Mouse (Mus musculus) spleen, postnatal 0 days (tissue): Measurements from ENCODE around the gene Oas2. TPM values are rescaled to one million over a fixed set of nuclear protein-coding genes. Genes with fewer than 3 reads are reported as not detected.

Source experiments
- polyA plus RNA-seq: library from polyadenylated mRNA; unstranded; fragments of >200 nt; fragmentation: Nextera tagmentation; extraction: Ambion mirVana; gene quantifications from 2 replicates; pipeline ENCODE4 v1.2.1, GENCODE M21; 2015

Gene Oas2
- polyA plus RNA-seq, result 1.9 and 3.9 TPM in 2 replicates

DNA sequence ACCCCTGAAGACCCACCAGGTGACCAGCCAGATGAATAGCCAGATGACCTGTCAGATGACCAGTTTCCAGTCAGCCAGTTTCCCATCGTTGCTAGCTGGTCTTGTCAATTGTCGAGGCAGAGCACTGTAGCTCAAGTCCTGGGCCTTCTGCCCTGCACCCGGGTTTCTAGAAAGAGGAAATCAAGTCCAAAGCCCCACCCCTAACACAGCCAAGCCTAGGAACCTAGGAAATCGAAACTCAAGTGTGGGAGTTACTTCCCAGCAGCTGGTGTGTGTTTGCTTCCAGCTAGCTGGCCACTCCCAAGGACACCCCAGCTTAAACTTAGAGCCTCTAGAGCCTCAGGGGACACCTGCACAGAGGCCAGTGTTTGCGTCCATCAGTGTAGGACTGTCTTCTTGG is at the start of gene Oas2:
Gene Oas2 (minus strand): TSS at position 166 of the 400 bp plus-strand sequence.

DNA sequence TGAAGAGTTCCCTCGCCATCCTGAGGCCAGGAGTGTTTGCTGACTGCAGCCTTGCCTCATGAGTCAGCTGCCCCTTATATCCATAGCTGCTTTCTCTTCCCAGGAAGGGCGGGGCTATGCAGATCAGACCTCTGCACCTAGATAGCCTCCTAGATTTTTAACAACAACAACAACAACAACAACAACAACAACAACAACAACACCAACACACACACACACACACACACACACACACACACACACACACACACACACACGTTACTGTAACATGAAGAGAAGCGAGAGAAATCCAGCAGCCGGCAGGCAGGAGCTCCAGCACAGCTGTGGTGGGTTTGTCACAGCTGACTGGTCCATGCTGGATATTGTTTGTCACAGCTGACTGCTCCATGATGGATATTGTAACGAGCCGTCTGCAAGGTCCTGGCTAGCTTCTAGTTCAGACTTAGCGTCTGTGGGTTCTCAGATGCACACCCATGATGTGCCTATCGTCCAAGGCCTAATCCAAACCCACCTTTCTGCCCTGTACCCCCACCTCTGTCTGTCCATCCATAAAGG is 45.9 kb upstream of the Oas2 start, which contains the start of gene Oas1e:
Gene Oas1e (minus strand): TSS at position 51 of the 555 bp plus-strand sequence.

DNA sequence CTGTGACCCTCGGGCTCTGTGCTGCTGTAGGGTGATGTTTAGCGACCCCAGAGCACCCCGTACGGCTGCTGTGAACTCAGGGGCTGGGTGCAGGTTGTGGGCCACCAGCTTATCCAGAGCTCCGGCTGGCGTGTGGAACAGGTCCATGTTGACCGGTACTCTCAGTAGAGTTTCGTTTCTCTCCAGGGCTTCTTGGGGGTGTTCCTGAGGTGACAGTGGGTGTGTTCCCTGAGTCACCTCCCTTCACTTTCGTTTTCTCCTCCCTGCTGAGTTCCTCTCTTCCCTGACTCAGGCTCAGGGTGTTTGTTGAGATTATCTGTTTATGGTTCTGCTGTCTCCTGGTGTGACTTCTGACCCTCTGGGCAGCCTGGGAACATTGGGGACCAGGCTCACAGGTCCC is 27.8 kb upstream of the Oas2 start, which contains the start of gene Oas3:
Gene Oas3 (minus strand): TSS at position 184 of the 400 bp plus-strand sequence.

DNA sequence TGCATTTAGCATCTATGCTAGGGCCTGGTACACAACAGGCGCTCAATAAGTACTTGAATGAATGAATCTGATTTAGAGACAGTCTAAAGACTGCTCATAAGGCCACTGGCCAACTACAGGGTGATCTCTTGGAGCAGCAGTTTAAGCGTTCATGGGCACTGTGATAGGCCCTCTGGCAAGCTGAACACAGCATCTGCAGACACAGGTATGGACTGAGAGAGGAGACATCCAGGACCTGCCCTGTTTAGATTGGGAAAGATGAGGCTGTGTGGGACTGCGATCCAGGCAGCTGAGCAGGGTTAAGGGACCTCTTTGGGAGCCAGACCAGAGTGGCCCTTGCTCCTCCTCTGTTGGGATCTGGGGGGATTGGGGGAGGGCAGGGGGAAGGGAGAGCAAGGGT is 37.8 kb downstream of the Oas2 start, which contains the start of gene Dtx1:
Gene Dtx1 (minus strand): TSS at position 101 of the 400 bp plus-strand sequence.

Other genes with a start within 250 kb of the Oas2 start
- gene Plbd2, start 246.2 kb downstream of the Oas2 start, polyA plus RNA-seq, result 28.0 and 31.2 TPM in 2 replicates
- gene Slc8b1, start 238.7 kb downstream of the Oas2 start, polyA plus RNA-seq, result 7.7 and 10.8 TPM in 2 replicates
- 31.7 and 32.0 TPM in 2 replicates for gene Tpcn1, start 161.2 kb downstream of the Oas2 start, polyA plus RNA-seq
- 1.6 and 2.4 TPM in 2 replicates for gene Iqcd, start 160.8 kb downstream of the Oas2 start, polyA plus RNA-seq
- gene Rita1, start 137.3 kb downstream of the Oas2 start, polyA plus RNA-seq, result 5.8 and 6.9 TPM in 2 replicates
- 19.8 and 21.7 TPM in 2 replicates for gene Ddx54, start 137.1 kb downstream of the Oas2 start, polyA plus RNA-seq
- gene Cfap73, start 115.6 kb downstream of the Oas2 start, polyA plus RNA-seq, result not detected in 2 replicates
- 0.11 and 0.61 TPM in 2 replicates for gene Rasal1, start 101.0 kb downstream of the Oas2 start, polyA plus RNA-seq
- 0.40 and 0.51 TPM in 2 replicates for gene Dtx1, start 37.9 kb downstream of the Oas2 start, polyA plus RNA-seq
- 5.3 and 7.7 TPM in 2 replicates for gene Oas3, start 27.8 kb upstream of the Oas2 start, polyA plus RNA-seq
- gene Oas1e, start 45.7 kb upstream of the Oas2 start, polyA plus RNA-seq, result 0.22 and 0.49 TPM in 2 replicates
- gene Oas1c, start 62.7 kb upstream of the Oas2 start, polyA plus RNA-seq, result 1.3 and 1.6 TPM in 2 replicates
- not detected in 2 replicates for gene Oas1f, start 97.5 kb upstream of the Oas2 start, polyA plus RNA-seq
- not detected in 2 replicates for gene Oas1h, start 111.6 kb upstream of the Oas2 start, polyA plus RNA-seq
- gene Oas1g, start 137.8 kb upstream of the Oas2 start, polyA plus RNA-seq, result 1.3 and 1.5 TPM in 2 replicates
- 8.6 and 10.3 TPM in 2 replicates for gene Oas1a, start 157.7 kb upstream of the Oas2 start, polyA plus RNA-seq
- not detected in 2 replicates for gene Oas1d, start 164.7 kb upstream of the Oas2 start, polyA plus RNA-seq